Mouse (Mus musculus) cerebellum, postnatal 25 days (tissue): ENCODE data around the gene Vps54.
A peak's percentile ranks its signal among the peaks of the same experiment; 100 is the strongest.
"Not testable (repeated sequence)": the region's sequence is repeated elsewhere in the genome, so short reads cannot be mapped to it uniquely, and the experiment has no call there.

Experiments used
- DNase-seq, 2 experiments: peaks; one replicate each; pipeline ENCODE4 v3.0.0; 2021; ENCODE audit warnings: mixed read lengths in 2 of 2

Vps54 gene

DNA sequence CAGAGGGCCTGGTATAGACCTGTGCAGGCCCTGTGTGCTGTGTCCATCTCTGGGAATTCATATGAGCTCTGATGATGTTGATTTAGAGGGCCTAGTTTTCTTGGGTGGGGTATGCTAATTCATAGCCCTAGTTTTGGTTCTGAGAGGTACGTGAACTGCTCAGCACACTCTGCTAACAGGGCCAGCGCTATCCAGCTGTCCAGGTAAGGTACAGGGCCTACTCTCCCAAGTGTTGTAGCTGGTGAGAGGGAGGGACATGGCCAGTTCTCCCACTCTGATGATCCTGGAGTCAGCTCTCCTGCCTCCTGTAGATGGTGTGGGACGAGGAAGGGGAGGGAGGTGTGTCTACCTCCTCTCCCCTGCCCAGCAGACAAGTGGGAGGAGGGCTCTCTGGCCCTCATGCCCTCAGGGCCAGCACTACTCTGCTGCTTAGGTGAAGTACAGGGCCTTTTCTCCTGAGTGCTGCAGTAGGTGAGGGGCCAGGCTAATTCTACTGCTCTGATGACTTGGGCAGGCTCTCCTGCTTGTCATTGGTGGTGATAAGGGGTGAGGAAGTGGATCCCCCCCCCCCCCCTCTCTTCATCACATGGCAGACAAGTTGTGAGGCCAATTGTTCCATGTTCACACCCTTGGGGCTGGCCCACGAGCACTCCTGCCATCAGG is 8.3 kb downstream of the Vps54 start:
- no peak for DNase-seq

DNA sequence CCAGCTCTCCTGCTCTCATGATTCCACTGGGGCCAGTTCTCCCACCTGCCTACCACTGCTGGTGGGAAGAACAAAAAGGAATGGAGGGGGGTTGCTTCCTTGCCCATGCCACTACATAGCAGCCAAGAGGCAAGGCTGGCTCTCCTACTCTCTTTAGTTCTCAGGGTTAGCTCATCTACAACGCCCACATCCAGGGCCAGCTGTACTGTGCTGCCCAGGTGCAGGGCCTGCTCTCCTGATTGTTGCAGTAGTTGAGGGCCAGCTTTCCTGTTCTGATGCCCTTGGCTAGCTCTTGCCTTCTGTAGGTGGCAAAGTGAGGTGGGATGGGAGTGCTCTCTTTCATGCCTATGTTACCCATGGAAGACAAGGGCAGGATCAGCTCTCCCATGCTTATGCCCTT is 8.9 kb downstream of the Vps54 start:
- DNase-seq, result no peak

DNA sequence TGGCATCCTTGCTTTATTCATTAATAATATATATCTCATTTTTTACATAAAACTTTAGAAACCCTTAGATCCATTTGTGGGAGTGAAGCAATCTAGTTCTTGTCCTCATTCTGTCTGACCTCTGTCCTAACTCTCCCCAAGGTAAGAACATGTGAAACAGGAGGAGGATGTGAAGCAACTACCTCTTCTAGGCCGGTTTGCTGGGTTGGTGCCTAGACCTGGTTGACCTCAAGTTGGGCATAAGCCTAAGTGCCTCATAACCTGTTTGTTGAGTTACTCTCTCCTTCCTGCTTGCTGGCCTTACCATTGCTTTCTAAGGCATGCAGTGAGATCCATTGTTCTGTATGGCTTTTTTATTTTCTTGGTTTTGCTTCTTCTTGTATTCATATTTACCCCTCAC is 11.3 kb downstream of the Vps54 start:
- no peak for DNase-seq

DNA sequence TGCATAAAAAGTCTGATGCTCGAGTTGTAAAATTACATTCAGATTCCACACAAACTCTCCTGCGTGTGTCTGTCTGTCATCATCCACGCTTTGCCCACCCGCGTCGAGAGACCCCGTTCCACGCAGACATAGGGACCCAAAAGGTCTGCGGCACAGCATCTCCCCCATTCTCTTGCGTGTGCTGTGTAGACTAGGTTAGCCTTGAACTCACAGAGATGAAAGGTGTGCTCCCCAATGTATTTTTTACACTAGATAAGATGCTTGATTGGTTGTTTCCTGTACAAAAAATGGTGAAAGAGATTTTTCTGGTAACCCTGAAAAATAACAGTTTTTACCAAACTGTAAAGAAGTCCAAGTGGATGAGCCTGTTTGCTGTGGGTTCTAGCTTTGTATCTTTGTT is 19.5 kb downstream of the Vps54 start:
- DNase-seq, result not testable (repeated sequence)

DNA sequence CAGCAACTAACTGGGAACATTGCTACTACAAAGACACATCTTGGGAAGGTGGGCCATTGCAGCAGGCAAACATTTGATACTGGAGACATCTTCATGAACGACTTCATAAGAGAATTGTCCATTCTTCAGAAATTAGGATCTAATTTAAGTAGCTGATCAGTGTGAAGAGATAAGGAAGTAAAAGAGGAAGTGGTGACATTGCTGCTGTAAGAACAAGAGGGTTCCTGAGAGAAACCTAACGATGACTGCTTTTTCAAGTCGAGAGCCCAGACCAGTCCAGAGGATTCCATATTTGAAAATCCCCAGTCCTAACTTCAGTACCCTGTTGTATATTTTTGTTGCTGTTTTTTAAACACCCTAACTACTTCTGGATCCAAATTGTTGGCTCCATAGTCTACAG is 26.3 kb downstream of the Vps54 start:
- DNase-seq, result no peak

DNA sequence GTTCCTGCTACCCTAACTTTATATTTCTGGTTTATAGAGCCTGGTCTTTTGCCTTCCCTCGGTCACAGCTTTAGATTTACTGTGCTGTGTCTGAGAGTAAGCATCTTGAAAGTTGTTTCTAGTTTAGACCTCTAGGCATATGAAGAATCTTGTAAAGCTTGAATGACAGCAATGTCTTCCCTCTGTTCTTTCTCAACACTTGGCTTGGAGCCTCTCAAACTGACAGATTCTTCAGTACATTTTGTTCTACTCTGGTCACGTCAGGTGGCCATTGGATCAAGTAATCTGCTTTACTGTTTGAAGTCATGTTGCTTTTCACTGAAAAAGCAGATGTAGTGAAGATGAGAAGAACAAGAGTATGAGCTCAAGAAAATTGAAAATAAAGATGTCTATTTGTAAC is 37.1 kb downstream of the Vps54 start:
- no peak for DNase-seq

DNA sequence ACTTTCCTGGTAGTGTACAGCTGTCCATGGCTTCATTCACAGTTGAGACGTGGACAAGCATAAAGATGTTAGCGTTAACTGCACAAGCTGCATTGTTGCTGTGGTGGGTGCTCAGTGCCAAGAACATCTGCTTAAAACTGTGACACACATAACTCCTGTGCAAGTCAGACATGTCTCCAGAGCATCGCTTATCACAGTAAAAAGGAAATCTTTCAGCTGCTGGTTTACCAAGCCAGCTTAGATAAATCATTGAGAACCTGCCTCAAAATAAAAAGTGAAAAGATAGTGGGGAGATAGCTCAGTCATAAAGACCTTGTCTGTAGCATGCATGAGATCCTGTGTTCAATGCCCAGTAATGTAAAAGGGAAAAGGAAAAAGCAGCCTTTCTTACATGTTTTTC is 47.3 kb downstream of the Vps54 start:
- no peak for DNase-seq

DNA sequence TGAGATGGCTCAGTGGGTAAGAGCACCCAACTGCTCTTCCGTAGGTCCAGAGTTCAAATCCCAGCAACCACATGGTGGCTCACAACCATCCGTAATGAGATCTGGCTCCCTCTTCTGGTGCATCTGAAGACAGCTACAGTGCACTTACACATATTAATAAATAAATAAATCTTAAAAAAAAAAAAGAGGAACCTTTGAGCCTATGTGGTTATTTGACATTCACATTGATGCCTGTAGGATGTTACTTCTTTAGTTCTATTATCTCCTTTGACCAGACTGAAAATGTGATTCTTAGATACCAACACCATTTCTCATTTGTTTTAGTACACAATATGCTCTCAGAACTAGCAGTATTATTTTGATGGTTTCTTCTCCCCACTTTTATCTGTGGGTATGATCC is 49.1 kb downstream of the Vps54 start:
- not testable (repeated sequence) for DNase-seq

DNA sequence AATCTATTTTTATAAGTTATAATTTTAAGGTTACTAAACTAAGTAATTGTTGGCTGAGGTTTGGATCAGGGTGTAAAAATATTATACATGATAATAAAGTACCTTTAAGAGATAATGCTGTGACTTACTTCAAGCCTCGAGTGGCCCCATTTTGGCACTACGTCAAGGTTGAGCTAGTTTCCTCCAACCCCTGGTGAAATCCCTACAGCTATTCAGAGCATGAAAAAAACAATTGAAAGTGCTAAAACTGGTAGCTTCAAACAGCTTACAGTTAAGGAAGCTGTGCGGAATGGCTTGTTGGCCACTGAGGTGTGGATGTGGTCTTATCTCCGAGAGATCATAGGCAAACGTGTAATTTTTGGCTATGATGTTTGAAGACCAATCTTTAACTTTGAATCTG is 56.4 kb downstream of the Vps54 start:
- no peak for DNase-seq

DNA sequence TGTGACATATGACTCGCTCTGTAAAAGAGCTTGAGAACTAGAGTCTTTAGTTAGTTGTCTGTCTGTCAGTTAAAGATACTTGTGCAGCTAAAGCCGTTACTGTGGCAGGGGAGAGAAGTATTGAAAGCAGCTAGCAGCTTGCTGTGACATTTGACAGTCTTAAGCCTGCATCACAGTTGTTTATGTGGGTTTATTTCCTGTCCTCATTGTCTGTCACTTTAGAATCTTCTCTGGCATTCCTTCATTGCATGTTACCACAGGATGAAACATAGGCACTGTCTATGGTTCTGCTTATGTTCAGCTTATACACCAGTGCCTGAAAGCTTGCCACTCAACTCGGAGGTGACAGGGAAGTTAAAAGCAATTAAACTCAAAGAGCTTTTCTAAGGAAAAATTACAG is 64.5 kb downstream of the Vps54 start:
- no peak for DNase-seq

DNA sequence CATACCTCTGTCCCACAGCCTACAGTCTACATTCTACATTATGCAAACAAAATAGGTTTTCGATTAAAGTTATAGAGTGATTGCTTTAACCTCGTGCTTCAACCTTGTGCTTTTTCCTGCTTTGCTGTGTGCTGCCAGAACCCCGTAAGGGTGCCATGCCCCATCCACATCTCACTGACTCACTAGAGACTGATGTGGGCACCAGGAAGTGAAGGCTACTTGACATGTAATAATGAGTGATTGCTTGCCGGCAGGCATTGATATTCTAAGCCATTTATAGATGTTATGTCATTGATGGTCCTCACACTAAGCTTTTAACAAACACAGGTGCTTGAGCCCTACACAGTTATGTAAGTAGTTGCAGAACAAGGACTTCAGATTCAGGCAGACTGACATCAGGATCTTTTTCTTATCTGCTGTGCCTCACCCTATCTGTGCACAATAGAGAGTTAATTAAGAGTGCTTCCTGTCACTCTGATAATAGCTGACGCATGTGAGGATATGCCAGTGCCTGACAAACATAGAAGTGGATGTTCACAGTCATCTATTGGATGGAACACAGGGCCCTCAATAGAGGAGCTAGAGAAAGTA is 68.1 kb downstream of the Vps54 start:
- DNase-seq, result no peak

DNA sequence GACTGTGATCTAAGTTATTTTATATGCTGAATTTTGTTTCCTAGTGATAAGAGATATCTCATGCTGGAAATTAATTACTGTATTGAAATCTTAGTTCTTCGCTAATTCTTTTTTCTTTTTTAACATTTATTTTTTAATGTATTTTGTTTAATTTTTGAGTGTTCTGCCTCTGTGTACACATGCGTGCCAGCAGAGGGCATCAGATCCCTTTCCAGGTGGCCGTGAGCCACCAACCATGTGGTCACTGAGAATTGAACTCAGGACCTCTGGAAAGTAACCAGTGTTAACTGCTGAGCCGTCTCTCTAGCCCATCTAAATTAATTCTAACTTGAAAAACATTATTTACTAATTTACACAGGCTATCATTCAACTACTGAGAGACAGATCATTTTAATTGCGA is 69.0 kb downstream of the Vps54 start:
- DNase-seq, result peak in 1 of 2 experiments; percentile 41

DNA sequence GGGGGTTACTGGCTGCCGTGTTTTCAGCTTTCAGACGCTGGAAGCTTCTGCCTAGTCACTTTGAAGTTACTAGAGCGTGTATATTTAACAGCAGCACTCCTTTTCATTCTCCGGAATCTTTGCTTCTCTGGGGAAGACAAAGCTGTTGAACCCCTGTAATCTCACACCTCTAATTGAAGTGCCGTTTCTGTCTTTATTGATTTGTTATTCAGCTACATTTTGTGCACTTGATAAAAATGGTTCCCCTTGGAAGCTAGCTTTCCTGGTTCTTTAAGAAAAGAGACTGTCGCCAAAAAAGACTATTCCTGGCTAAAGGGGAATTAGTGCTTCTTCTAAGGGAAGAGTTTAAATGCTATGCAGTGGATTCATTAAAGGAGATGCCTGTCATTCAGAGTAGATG is 70.4 kb downstream of the Vps54 start:
- no peak for DNase-seq

DNA sequence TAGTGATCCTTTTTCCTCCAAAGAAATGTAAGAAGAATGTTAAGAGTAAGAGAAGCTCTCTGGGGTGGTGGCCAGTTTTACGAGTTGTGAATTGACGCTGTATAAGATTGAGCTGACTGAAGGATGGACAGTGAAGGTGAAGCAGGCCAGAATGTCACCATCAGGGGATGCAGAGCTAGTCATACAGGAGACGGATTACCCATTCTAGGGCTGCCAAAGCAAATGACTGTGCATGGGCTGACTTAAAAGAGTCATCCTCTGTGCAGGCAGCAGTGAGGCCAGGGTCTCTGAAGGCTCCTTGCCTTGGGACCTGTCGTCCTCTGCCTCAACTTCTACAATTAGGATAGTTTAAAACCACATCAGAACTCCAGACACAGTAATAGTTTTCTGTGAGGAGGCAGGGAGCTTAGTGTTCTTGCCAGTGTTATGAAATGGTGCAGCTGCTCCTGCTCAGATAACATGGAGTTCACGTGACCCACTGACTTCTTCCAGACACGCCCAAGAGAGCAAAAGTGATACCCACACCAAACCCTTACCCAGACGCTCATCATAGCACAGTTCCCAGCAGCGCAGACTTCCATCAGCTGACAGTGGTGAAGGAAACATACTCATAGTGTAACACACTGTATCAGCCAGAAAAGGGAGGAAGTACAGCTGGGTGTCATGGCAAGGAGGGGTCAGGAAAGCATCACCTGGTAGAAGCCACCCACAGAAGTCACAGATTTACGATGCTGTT is 75.0 kb downstream of the Vps54 start:
- DNase-seq, result no peak

DNA sequence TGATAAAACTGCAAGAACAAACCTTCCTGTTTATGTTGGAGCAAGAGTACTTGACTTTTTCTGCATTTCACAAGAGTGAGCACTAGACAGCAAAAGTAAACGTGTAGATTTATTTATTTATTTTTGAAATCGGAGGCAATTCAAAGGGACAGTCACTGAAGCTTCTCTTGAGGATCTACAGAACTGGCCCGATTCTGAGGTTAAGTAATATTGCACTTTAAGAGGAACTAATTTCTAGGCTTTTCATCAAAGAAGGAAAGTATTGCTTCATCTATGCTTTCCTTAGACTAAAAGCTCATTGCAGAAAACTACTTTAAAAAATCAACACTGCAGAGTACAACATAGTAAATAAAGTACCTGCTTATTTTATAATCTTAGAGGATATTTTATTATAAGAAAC is 82.5 kb downstream of the Vps54 start:
- no peak for DNase-seq

DNA sequence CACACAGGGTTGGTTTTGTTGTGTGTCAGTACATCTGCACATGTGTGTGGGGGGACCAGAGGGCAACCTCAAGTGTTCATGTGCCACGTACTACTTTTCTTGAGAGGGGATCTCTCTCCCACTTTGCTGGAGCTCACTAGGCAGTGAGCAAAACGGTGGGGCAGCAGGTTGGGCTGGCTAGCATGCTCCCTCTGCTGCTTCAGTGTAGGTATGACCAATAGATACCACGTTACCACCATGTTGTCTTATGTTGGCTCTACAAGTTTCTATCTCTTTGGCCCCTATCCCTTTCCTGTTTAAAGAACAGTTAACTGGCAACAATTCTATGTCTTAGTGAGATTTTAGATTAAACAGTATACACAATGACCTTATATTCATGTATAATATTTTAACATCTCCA is 83.3 kb downstream of the Vps54 start:
- no peak for DNase-seq

DNA sequence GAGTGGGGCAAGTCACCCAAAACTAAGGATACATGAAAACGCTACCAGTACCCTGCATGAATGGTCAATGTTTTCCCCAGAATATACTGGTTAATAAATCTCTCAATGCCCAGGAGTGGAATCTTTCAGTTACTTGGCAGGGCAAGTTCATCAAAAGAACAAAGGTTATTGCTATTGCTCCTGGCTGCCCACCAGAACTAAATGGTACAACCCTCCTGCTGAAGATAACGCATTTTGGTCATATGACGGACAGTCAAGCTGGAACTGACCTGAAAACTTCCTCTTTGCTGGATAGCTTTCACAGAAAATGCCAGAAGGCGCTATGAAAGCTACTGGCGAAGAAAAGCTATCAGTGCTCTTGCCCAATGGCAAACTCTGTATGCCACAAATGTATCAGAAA is 86.7 kb downstream of the Vps54 start:
- DNase-seq, result no peak

DNA sequence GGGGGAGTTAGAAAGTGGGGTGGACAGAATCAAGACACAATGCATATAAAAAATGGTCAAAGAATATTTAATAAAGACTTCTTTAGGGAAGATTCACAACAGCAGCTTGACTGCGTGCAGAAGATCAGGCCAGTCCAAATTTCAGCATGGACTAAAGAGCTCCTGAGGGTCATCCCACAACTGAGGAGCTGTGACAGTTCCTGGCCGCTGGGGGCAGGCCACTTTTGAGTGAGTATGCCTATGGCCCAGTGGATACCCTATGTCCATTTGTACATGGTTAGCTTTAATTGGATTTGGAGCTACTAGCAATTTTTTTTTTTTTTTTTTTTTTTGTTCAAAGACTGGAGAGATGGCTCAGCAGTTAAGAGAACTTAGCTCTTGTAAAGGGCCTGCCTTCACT is 87.7 kb downstream of the Vps54 start:
- peak in 1 of 2 experiments; percentile 24 for DNase-seq

DNA sequence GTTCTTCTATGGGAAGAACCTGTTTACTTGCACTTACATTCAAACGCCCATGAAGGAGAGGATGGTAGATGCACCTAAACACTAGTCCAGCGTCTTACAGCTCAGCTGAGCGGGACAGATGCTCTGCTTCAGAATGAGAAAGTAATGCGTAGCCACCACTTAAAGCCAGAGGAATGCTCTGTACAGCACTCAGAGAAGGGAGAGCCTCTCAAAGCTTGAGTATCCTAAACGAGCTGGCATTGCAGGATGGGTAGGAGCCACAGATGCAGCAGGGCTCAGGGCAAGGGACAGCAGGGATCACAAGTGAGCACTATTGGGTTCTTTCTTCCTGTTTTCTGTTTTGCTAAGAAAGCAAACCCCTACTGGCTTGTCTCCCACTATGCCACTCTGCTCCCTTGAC is 88.4 kb downstream of the Vps54 start:
- DNase-seq, result no peak

DNA sequence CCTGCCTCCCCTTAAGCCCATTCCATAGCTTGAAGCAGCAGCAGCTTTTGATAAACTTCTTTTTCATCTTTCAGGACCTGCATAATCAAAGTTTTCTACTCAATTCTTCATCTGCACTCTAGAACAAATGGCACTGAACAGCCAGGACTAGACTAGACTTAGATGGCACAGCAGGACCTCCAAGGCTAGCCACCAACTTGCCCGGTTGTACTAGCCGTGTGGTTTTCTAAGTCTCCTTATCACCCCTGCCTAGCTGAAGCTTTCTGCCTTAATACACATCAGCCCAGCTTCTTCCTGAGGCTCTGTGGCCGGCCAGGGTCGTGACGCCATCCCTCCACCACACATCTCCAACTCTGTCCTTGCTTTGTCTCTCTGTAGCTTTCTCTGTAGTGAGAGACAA is 89.1 kb downstream of the Vps54 start:
- DNase-seq, result no peak

DNA sequence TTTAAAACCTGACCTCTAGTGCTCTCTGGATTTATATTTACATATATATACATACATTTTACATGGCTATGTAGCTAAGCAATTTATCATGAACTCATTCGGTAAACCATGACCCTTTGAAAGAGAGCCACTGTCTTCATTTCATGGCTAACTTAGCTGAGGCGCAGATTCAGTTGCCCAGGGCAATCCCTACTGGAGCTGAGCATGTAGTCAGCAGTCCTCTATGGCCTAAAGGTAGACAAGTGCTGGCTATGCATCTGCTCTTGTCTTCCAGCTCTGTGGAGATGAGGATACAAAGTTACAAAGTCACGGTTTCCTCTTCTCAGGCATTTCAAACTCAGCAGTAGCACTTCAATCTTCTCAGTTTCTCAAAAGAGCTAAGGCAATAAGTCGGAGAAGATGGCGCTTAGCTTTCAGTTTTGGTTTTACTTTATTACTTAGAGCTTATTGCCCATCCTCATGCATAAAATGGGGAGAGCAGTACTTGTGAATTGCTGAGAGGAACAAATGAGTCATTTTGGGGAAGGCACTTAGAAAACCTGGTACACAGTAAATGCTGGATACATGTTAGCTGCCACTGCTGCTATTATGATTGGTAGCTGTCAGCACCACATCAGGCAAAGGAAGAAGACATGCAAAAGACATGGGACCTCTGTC is 93.7 kb downstream of the Vps54 start:
- DNase-seq, result no peak

DNA sequence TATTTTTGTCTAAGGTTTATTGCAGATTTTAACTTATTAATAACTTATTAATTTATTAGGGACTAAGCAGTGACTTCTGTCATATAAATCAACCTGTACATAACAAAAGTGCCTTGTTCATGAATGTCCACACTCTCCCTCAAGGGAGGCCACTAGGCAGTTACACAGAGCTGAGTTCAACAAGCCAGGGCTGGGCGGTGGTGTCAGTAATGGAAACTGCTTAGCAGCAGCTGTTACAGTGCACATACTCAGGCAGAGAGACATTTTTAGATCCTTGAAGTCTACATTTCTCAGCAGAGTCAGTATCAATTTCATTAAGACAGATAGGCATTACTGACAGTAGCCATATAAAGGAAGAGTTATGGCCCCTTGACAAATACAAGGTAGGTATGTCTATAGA is 98.8 kb downstream of the Vps54 start:
- no peak for DNase-seq

DNA sequence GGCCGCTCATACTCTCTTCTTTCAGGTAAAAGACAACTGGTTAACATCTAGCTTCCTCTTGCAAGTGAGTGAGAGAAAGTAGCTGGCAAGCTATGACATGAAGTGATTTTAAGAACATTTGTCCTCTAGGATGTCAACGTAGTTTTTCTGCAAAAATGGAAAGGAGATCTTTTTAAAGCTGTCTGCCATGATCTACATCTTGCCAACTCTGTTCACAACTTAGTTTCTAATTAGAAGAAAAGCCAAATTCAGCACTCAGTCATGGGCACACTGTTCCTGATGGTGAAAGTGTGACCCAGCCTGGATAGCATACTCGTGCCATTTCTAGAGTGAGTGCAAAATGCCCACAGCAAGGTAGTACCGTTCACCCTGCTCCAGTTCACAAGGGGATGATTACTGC is 100.0 kb downstream of the Vps54 start:
- no peak for DNase-seq

DNA sequence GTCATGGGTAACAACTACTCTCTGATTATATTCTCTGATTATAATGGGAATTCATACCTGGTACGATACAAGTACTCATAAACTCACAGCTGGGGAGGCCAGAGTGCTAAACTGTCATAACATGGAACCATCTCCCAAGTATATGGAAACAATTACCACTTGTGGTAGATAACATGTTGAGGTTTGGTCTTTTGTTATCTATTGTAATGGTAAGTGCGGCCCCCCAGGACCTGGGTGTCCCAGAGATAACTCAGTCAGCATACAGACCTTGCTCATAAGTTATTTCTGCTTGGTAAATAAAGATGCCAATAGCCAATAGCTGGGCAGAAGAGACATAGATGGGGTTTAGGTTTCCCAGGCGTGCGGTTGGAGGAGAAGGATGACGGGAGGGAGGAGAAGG is 104.4 kb downstream of the Vps54 start:
- no peak for DNase-seq
